Mouse (Mus musculus) myocyte (in vitro differentiated cells): ENCODE measurements around the gene 4930503B20Rik.

ENCODE experiments used
- E2F4 ChIP-seq: IDR thresholded peaks from one replicate; pipeline ENCODE4 v1.6.1; 2011; ENCODE audit warnings: mild to moderate bottlenecking, control low read depth, moderate library complexity; ENCODE audit not compliant: insufficient read depth
- MAX ChIP-seq: IDR thresholded peaks from one replicate; pipeline ENCODE4 v1.6.1; 2011; ENCODE audit warnings: low read depth, mild to moderate bottlenecking, control low read depth
- MYOD1 ChIP-seq, 3 experiments: IDR thresholded peaks; one replicate each; pipeline ENCODE4 v1.6.1; 2011; ENCODE audit warnings: control low read depth in 2 of 3, low read depth in 2 of 3, mild to moderate bottlenecking in 2 of 3, moderate library complexity in 1 of 3; ENCODE audit not compliant: insufficient read length in 2 of 3, control insufficient read depth in 1 of 3
- MYOG ChIP-seq, 3 experiments: IDR thresholded peaks; one replicate each; pipeline ENCODE4 v1.6.1; 2011; ENCODE audit warnings: control low read depth in 2 of 3, low read depth in 2 of 3, mild to moderate bottlenecking in 2 of 3; ENCODE audit not compliant: insufficient read length in 2 of 3, control insufficient read depth in 1 of 3, insufficient read depth in 1 of 3
- POLR2A ChIP-seq: IDR thresholded peaks from one replicate; pipeline ENCODE4 v1.6.1; 2011; ENCODE audit warnings: low read depth, mild to moderate bottlenecking, control low read depth, moderate library complexity; ENCODE audit not compliant: insufficient read length
- SRF ChIP-seq: IDR thresholded peaks from one replicate; pipeline ENCODE4 v1.6.1; 2011; ENCODE audit warnings: low read depth; ENCODE audit not compliant: control insufficient read depth, insufficient read length
- TCF12 ChIP-seq: IDR thresholded peaks from one replicate; pipeline ENCODE4 v1.6.1; 2011; ENCODE audit warnings: mild to moderate bottlenecking, control low read depth; ENCODE audit not compliant: poor library complexity, insufficient read depth, severe bottlenecking

GRCm38 (mm10) chr3:146615496-146615895 lies 35.6 kb downstream of the 4930503B20Rik start, which contains the start of gene Dnase2b:
- no peak for TF ChIP-seq E2F4
- no peak for TF ChIP-seq POLR2A
- no peak for TF ChIP-seq MYOG (IDR thresholded peaks at IDR 0.05; ENCODE audit: control insufficient read depth in 1 of 3, insufficient read depth in 1 of 3, insufficient read length in 2 of 3, low read depth in 2 of 3)
- no peak for TF ChIP-seq MAX
- TF ChIP-seq TCF12 = no peak
- TF ChIP-seq MYOD1 (IDR thresholded peaks at IDR 0.05; ENCODE audit: control insufficient read depth in 1 of 3, insufficient read length in 2 of 3, low read depth in 2 of 3) = no peak
- TF ChIP-seq SRF = no peak
